Mouse (Mus musculus): Measurements from ENCODE around the gene Hunk. TPM values are rescaled to one million over a fixed set of nuclear protein-coding genes. Genes with fewer than 3 reads are reported as not detected.
A peak's percentile ranks its signal among the peaks of the same experiment; 100 is the strongest.

Gene Hunk
- polyA plus RNA-seq, 1 experiment from 2014 or later, result 1.9 TPM

GRCm38 (mm10) chr16:90386514-90387160, 824 bp downstream of the Hunk start:
- peak; percentile 38 for DNase-seq (ENCODE audit: low spot score)
- H3K4me1 ChIP-seq (replicated peaks; ENCODE audit: control insufficient read depth, insufficient read depth), result 0 out of 2 replicates have a peak, but pooled peaks cover 3% of the 10 kb centered on the region

GRCm38 (mm10) chr16:90387161-90387671, 1.4 kb downstream of the Hunk start:
- Histone ChIP-seq H3K36me3 (ENCODE audit: control insufficient read depth, insufficient read depth, low read length) (no peaks in the 10 kb centered on the region), H3K4me1 (replicated peaks; ENCODE audit: control insufficient read depth, insufficient read depth) (0 out of 2 replicates have a peak, but pooled peaks cover 3% of the 10 kb centered on the region), H3K4me3 (ENCODE audit: low read depth, low read length) (peak overlapping the region; percentile 77), H3K9ac (ENCODE audit: low read length) (peak overlapping the region; percentile 79), H3K4me2 (replicated peaks; ENCODE audit: low read depth) (peak overlapping the region; percentile 95), H3K9me3 (ENCODE audit: control insufficient read depth, low read length) (no peaks in the 10 kb centered on the region), H3K27me3 (ENCODE audit: control insufficient read depth, insufficient read depth, low read length) (no peaks in the 10 kb centered on the region; the same call in 1 of the 2 replicates), H3K27ac (replicated peaks) (peak overlapping the region; percentile 83; the same call in 1 of the 2 replicates)
- peak; percentile 0; the same call in 1 of the 2 replicates for ATAC-seq (ENCODE audit: low FRiP score, low TSS enrichment)
- TF ChIP-seq EP300 (optimal IDR thresholded peaks at IDR 0.05) (no peak), CTCF (IDR thresholded peaks at IDR 0.05; ENCODE audit: low read depth) (no peak)
- DNase-seq (ENCODE audit: low spot score), result no peak
- 4% methylated on average over 12 of the region's 12 CpGs for WGBS

More at GRCm38 (mm10) chr16:90386514-90387160, 824 bp downstream of the Hunk start:
- H3K4me3 ChIP-seq (ENCODE audit: low read depth, low read length), result peak overlapping the region; percentile 77
- peak; percentile 46 for ATAC-seq (ENCODE audit: low FRiP score, low TSS enrichment)
- no peaks in the 10 kb centered on the region for H3K9me3 ChIP-seq (ENCODE audit: control insufficient read depth, low read length)
- TF ChIP-seq EP300 (optimal IDR thresholded peaks at IDR 0.05), result no peak
- TF ChIP-seq CTCF (IDR thresholded peaks at IDR 0.05; ENCODE audit: low read depth), result peak; percentile 68
- H3K4me2 ChIP-seq (replicated peaks; ENCODE audit: low read depth), result peak overlapping the region; percentile 95
- H3K27me3 ChIP-seq (ENCODE audit: control insufficient read depth, insufficient read depth, low read length), result no peaks in the 10 kb centered on the region; the same call in 1 of the 2 replicates
- WGBS, result under 1% methylated on average over 43 of the region's 49 CpGs
- no peaks in the 10 kb centered on the region for H3K36me3 ChIP-seq (ENCODE audit: control insufficient read depth, insufficient read depth, low read length)
- peak overlapping the region; percentile 79 for H3K9ac ChIP-seq (ENCODE audit: low read length)
- H3K27ac ChIP-seq (replicated peaks), result peak overlapping the region; percentile 83

GRCm38 (mm10) chr16:90387961-90388360, 2.1 kb downstream of the Hunk start:
- H3K27ac ChIP-seq (replicated peaks), result no peak overlapping the region
- DNase-seq (ENCODE audit: low spot score), result no peak

DNA sequence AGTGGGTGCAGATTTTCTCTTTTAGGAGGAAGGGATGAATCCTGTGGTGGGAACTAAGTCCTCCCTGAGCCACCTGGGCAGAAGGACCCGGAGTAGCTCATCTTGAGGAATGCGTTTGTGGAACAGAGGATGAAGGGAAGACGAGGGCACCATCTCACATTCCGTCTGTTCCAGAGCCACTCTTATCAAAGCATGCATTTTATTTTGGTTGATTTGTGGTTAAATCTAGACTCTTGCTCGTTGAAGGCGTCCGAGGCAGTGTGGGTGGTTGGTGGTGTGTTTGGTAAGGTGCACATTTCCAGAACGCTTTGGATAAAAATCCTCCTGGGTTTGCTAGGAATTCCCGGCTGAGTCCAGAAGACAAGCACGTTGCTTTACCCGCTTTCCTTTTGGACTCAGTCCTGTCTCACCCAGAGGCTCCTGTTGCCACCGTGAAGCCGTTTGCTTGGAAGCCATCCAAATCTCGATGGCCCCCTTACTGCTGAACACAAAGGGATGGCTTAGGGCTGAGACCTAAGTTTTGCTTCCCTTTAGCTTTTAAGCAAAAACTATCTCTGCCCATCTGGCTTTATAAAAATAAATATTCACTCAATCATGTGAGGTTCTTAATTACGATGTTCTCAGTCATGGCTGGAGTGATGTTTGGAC, 3.4 kb downstream of the Hunk start:
- H3K4me3 ChIP-seq (ENCODE audit: low read depth, low read length), result no peak overlapping the region

More at GRCm38 (mm10) chr16:90387961-90388360, 2.1 kb downstream of the Hunk start:
- TF ChIP-seq EP300 (optimal IDR thresholded peaks at IDR 0.05) (no peak), CTCF (IDR thresholded peaks at IDR 0.05; ENCODE audit: low read depth) (no peak)
- Histone ChIP-seq H3K9me3 (ENCODE audit: control insufficient read depth, low read length) (no peaks in the 10 kb centered on the region), H3K4me3 (ENCODE audit: low read depth, low read length) (no peak overlapping the region), H3K4me1 (replicated peaks; ENCODE audit: control insufficient read depth, insufficient read depth) (0 out of 2 replicates have a peak, but pooled peaks cover 3% of the 10 kb centered on the region), H3K27me3 (ENCODE audit: control insufficient read depth, insufficient read depth, low read length) (no peaks in the 10 kb centered on the region; the same call in 1 of the 2 replicates), H3K9ac (ENCODE audit: low read length) (no peak overlapping the region), H3K4me2 (replicated peaks; ENCODE audit: low read depth) (no peak overlapping the region), H3K36me3 (ENCODE audit: control insufficient read depth, insufficient read depth, low read length) (no peaks in the 10 kb centered on the region)
- ATAC-seq (ENCODE audit: low FRiP score, low TSS enrichment), result no peak
- 70% methylated on average over 4 of the region's 4 CpGs for WGBS

DNA sequence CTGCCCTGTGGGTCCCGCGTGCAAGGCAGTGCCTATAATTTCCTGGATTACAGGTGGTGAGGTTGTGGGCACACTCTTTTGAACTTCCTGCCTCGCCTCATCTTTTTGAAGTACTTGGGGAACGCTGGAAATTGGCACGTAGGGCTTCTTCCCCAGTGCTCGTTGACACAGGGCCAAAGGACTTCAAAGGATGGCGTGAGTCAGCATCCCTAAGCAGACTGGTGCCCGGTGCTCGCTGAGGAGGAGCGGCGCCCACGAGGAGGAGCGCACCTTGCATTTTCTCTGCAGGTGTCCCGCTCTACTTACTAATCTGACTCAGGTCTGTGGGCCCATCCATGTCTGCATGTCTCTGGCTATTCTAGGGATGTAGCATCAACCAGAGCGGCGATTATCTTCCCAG, 4.9 kb downstream of the Hunk start:
- WGBS, result 80% methylated on average over 16 of the region's 16 CpGs
- no peaks in the 10 kb centered on the region for H3K36me3 ChIP-seq (ENCODE audit: control insufficient read depth, insufficient read depth, low read length)

More for the DNA sequence above, 3.4 kb downstream of the Hunk start:
- 53% methylated on average over 15 of the region's 15 CpGs for WGBS
- H3K36me3 ChIP-seq (ENCODE audit: control insufficient read depth, insufficient read depth, low read length), result no peaks in the 10 kb centered on the region
- H3K9me3 ChIP-seq (ENCODE audit: control insufficient read depth, low read length), result no peaks in the 10 kb centered on the region
- no peak overlapping the region for H3K27ac ChIP-seq (replicated peaks)
- H3K4me1 ChIP-seq (replicated peaks; ENCODE audit: control insufficient read depth, insufficient read depth), result 0 out of 2 replicates have a peak, but pooled peaks cover 3% of the 10 kb centered on the region
- H3K27me3 ChIP-seq (ENCODE audit: control insufficient read depth, insufficient read depth, low read length), result no peaks in the 10 kb centered on the region; the same call in 1 of the 2 replicates
- H3K4me2 ChIP-seq (replicated peaks; ENCODE audit: low read depth), result no peak overlapping the region
- TF ChIP-seq CTCF (IDR thresholded peaks at IDR 0.05; ENCODE audit: low read depth) (no peak), EP300 (optimal IDR thresholded peaks at IDR 0.05) (no peak)
- DNase-seq (ENCODE audit: low spot score) (no peak), ATAC-seq (ENCODE audit: low FRiP score, low TSS enrichment) (no peak)
- H3K9ac ChIP-seq (ENCODE audit: low read length), result no peak overlapping the region

More for the DNA sequence above, 4.9 kb downstream of the Hunk start:
- Histone ChIP-seq H3K4me3 (ENCODE audit: low read depth, low read length) (no peak overlapping the region), H3K27ac (replicated peaks) (no peak overlapping the region), H3K27me3 (ENCODE audit: control insufficient read depth, insufficient read depth, low read length) (no peaks in the 10 kb centered on the region), H3K4me2 (replicated peaks; ENCODE audit: low read depth) (no peak overlapping the region), H3K9ac (ENCODE audit: low read length) (no peak overlapping the region), H3K4me1 (replicated peaks; ENCODE audit: control insufficient read depth, insufficient read depth) (no peaks in the 10 kb centered on the region), H3K9me3 (ENCODE audit: control insufficient read depth, low read length) (no peaks in the 10 kb centered on the region)
- TF ChIP-seq CTCF (IDR thresholded peaks at IDR 0.05; ENCODE audit: low read depth) (no peak), EP300 (optimal IDR thresholded peaks at IDR 0.05) (no peak)
- ATAC-seq (ENCODE audit: low FRiP score, low TSS enrichment) (no peak), DNase-seq (ENCODE audit: low spot score) (no peak)

All from stomach, postnatal 0 days (tissue).